Mouse (Mus musculus) kidney, embryonic 16.5 days (tissue): Measurements from ENCODE around the gene Arf6. TPM values are rescaled to one million over a fixed set of nuclear protein-coding genes. Genes with fewer than 3 reads are reported as not detected.

Experiments
- ATAC-seq: fragments of 200-750 bp; cut with Nextera tagmentation; 2 replicates; pipeline ENCODE4 v1.8.0; 2017; ENCODE audit warnings: moderate TSS enrichment; ENCODE audit not compliant: low FRiP score, low TSS enrichment
- H3K27ac ChIP-seq: fragments of 300-500 bp; sonication (generic); 2 replicates; pipeline ENCODE4 v1.5.1; 2014; ENCODE audit warnings: low read length
- H3K27me3 ChIP-seq: fragments of 300-500 bp; sonication (generic); 2 replicates; pipeline ENCODE4 v1.6.1; 2014; ENCODE audit warnings: low read length, control low read depth, mixed read lengths; ENCODE audit not compliant: insufficient read depth
- H3K36me3 ChIP-seq: fragments of 300-500 bp; sonication (generic); 2 replicates; pipeline ENCODE4 v1.6.1; 2014; ENCODE audit warnings: low read length, control low read depth, mixed read lengths; ENCODE audit not compliant: insufficient read depth
- H3K4me1 ChIP-seq: fragments of 300-500 bp; sonication (generic); 2 replicates; pipeline ENCODE4 v1.6.1; 2014; ENCODE audit warnings: low read length, control low read depth, mixed read lengths; ENCODE audit not compliant: insufficient read depth
- H3K4me2 ChIP-seq: fragments of 300-500 bp; sonication (generic); replicated peaks from 2 replicates; pipeline ENCODE4 v1.6.1; 2014; ENCODE audit warnings: low read depth, low read length
- H3K4me3 ChIP-seq: fragments of 300-500 bp; sonication (generic); 2 replicates; pipeline ENCODE4 v1.5.1; 2014; ENCODE audit warnings: mild to moderate bottlenecking, low read length
- H3K9ac ChIP-seq: fragments of 300-500 bp; sonication (generic); replicated peaks from 2 replicates; pipeline ENCODE4 v1.6.1; 2014; ENCODE audit warnings: low read length
- H3K9me3 ChIP-seq: fragments of 300-500 bp; sonication (generic); 2 replicates; pipeline ENCODE4 v1.6.1; 2016; ENCODE audit warnings: low read length, control low read depth
- WGBS: fragments of 180-500 bp; shearing (Covaris S2); extraction: QIAGEN DNeasy Blood & Tissue Kit; methylation state at CpG from one replicate; pipeline ENCODE4 v1.1.7; 2014; 5-methylcytosine and 5-hydroxymethylcytosine counted together
- polyA plus RNA-seq: library from polyadenylated mRNA; unstranded; fragments of >200 nt; fragmentation: Nextera tagmentation; extraction: Ambion mirVana; gene quantifications from 2 replicates; pipeline ENCODE4 v1.2.1, GENCODE M21; 2015

Arf6 gene
- polyA plus RNA-seq, 1 experiment from 2014 or later: 34.6 TPM

DNA sequence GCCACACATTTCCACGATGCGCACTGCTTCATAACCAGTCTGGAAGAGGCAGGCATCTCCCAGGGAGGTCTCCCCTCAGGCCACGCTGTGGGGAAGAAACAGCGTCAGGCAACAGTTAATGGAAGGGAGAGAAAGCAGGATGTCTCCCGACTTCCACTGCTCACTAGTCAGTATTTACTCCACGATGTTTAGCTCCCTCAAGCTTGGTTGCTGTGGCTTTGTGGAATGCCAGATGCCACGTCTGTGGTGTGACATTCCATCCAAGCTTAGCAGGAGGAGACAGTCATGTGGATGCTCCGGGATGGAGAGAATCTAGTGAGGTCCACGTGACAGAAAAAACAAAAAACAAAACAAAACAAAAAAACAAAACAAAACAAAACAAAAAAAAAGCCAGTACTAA is 30.1 kb downstream of the Arf6 start:
- Histone ChIP-seq H3K36me3 (no peaks in the 10 kb centered on the region), H3K4me2 (no peak overlapping the region), H3K4me1 (peaks cover 6% of the 10 kb centered on the region), H3K9ac (no peak overlapping the region), H3K27ac (no peak overlapping the region), H3K9me3 (no peaks in the 10 kb centered on the region), H3K27me3 (no peaks in the 10 kb centered on the region), H3K4me3 (no peak overlapping the region)
- 63% methylated on average over 9 of the region's 9 CpGs for WGBS
- ATAC-seq: no peak

DNA sequence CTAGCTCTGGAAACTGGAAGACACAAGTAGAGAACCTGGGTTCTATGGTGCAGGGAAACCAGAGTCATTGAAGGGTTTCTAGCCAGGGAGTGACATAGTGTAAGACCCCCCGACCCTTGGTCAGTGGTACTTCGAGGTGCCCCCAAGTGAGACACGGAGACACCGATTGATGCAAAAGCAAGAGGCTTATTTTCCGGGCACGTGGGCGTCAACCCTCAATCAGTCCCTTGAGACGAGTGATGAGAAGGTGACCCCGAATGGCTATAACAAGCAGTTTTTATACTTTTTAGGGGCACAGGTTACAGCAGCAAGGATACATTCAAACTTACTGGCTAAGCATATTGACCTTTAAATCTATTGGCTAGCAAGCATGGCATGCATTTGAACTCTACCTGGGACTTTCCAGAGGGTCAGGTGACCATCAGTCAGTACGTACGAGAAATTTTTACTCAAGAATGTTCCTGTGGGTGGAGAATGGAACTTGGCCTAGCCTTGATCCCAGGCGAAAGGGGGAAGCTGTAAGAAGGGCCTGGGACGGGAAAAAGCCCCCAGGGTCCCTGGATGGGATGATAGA is 30.7 kb downstream of the Arf6 start:
- Histone ChIP-seq H3K4me2 (no peak overlapping the region), H3K27ac (no peak overlapping the region), H3K27me3 (no peaks in the 10 kb centered on the region), H3K36me3 (no peaks in the 10 kb centered on the region), H3K9ac (no peak overlapping the region), H3K4me1 (peaks cover 6% of the 10 kb centered on the region), H3K4me3 (no peak overlapping the region), H3K9me3 (no peaks in the 10 kb centered on the region)
- ATAC-seq: no peak
- WGBS: 78% methylated on average over 13 of the region's 13 CpGs

- H3K27ac ChIP-seq: 0 out of 2 replicates have a peak overlapping the region, but pooled peaks have one; percentile 24
- no peaks in the 10 kb centered on the region for H3K27me3 ChIP-seq
- H3K9ac ChIP-seq: no peak overlapping the region
- no peak for ATAC-seq
- no peaks in the 10 kb centered on the region; the same call in 1 of the 2 replicates for H3K4me1 ChIP-seq
- no peaks in the 10 kb centered on the region for H3K9me3 ChIP-seq
- no peaks in the 10 kb centered on the region for H3K36me3 ChIP-seq
- no peak overlapping the region for H3K4me2 ChIP-seq
- whole genome bisulfite sequencing: 50% methylated on average over 5 of the region's 5 CpGs
- no peak overlapping the region for H3K4me3 ChIP-seq
These were observed 38.8 kb downstream of the Arf6 start for GRCm38 (mm10) chr12:69410767-69411166.

DNA sequence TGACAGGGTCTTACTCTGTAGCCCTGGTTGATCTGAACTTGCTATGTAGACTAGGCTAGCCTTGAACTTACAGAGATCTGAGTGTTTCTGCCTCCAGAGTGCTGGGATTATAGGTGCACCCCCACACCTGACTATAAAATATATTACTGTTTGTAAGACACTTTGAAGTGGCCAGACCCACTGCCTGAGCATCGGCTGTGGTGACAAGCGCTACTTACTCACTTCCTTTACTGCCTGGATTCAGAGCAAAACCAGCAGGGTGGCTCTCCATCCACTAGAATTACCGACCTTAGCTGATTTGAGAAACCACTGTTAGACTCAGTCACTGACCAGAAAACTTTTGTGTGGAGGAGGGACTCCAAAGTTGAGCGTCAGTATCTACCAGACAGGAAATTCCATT is 40.0 kb downstream of the Arf6 start:
- no peaks in the 10 kb centered on the region; the same call in 1 of the 2 replicates for H3K4me1 ChIP-seq
- 16% methylated on average over 4 of the region's 4 CpGs for WGBS
- no peak overlapping the region for H3K9ac ChIP-seq
- no peak for ATAC-seq
- no peaks in the 10 kb centered on the region for H3K9me3 ChIP-seq
- H3K4me3 ChIP-seq: no peak overlapping the region
- H3K4me2 ChIP-seq: no peak overlapping the region
- H3K27ac ChIP-seq: no peak overlapping the region
- H3K36me3 ChIP-seq: no peaks in the 10 kb centered on the region
- H3K27me3 ChIP-seq: no peaks in the 10 kb centered on the region

GRCm38 (mm10) chr12:69413303-69413702 is 41.4 kb downstream of the Arf6 start:
- H3K36me3 ChIP-seq: no peaks in the 10 kb centered on the region
- H3K9ac ChIP-seq: no peak overlapping the region
- WGBS: 60% methylated on average over 3 of the region's 3 CpGs
- no peaks in the 10 kb centered on the region for H3K9me3 ChIP-seq
- no peak for ATAC-seq
- no peaks in the 10 kb centered on the region for H3K27me3 ChIP-seq
- no peak overlapping the region for H3K4me2 ChIP-seq
- H3K4me1 ChIP-seq: peaks cover 2% of the 10 kb centered on the region; the same call in 1 of the 2 replicates
- H3K4me3 ChIP-seq: no peak overlapping the region
- H3K27ac ChIP-seq: no peak overlapping the region

GRCm38 (mm10) chr12:69414826-69415572 is 43.0 kb downstream of the Arf6 start:
- no peak overlapping the region for H3K4me3 ChIP-seq
- no peak for ATAC-seq
- no peaks in the 10 kb centered on the region for H3K27me3 ChIP-seq
- H3K27ac ChIP-seq: no peak overlapping the region
- 72% methylated on average over 4 of the region's 4 CpGs for WGBS
- H3K4me1 ChIP-seq: peaks cover 14% of the 10 kb centered on the region
- H3K9ac ChIP-seq: no peak overlapping the region
- H3K9me3 ChIP-seq: no peaks in the 10 kb centered on the region
- no peaks in the 10 kb centered on the region for H3K36me3 ChIP-seq
- H3K4me2 ChIP-seq: no peak overlapping the region

- H3K4me1 ChIP-seq: peaks cover 14% of the 10 kb centered on the region
- H3K9me3 ChIP-seq: no peaks in the 10 kb centered on the region
- H3K27me3 ChIP-seq: no peaks in the 10 kb centered on the region
- H3K36me3 ChIP-seq: no peaks in the 10 kb centered on the region
- H3K4me3 ChIP-seq: no peak overlapping the region
- H3K27ac ChIP-seq: no peak overlapping the region
- no peak for ATAC-seq
- no peak overlapping the region for H3K9ac ChIP-seq
- 56% methylated on average over 7 of the region's 7 CpGs for WGBS
- no peak overlapping the region for H3K4me2 ChIP-seq
These were observed 44.8 kb downstream of the Arf6 start for GRCm38 (mm10) chr12:69416793-69417192.

- Histone ChIP-seq H3K4me2 (no peak overlapping the region), H3K27me3 (no peaks in the 10 kb centered on the region), H3K9me3 (peaks cover 4% of the 10 kb centered on the region; the same call in 1 of the 2 replicates), H3K27ac (no peak overlapping the region), H3K9ac (no peak overlapping the region), H3K36me3 (no peaks in the 10 kb centered on the region), H3K4me3 (no peak overlapping the region), H3K4me1 (peaks cover 15% of the 10 kb centered on the region)
- 45% methylated on average over 9 of the region's 9 CpGs for WGBS
- ATAC-seq: no peak
These were observed 45.8 kb downstream of the Arf6 start for GRCm38 (mm10) chr12:69417701-69418291.

DNA sequence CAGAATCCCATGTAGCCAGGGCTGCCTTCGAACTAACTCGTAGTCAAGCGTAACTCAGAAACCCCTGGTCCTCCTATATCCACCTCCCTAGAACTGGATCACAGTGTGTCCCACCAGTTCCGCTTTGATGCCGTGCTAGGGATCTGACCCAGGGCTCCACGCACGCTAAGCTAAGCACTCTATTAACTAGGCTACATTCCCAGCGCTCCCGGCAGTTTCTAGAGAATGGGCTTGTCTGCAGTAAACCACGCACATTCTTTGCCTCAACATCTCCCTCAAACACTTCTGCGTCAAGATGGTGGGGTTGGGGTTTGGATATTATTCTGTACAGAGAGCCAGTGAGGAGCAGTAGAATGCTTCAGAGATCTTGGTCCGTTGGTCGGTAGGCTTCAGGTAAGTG is 46.7 kb downstream of the Arf6 start:
- H3K4me2 ChIP-seq: no peak overlapping the region
- no peak overlapping the region for H3K9ac ChIP-seq
- H3K4me1 ChIP-seq: peaks cover 22% of the 10 kb centered on the region
- H3K36me3 ChIP-seq: no peaks in the 10 kb centered on the region
- H3K9me3 ChIP-seq: peaks cover 4% of the 10 kb centered on the region; the same call in 1 of the 2 replicates
- H3K4me3 ChIP-seq: no peak overlapping the region
- H3K27me3 ChIP-seq: no peaks in the 10 kb centered on the region
- no peak; the same call in 1 of the 2 replicates for ATAC-seq
- WGBS: 58% methylated on average over 13 of the region's 13 CpGs
- no peak overlapping the region for H3K27ac ChIP-seq
